Mouse (Mus musculus): ENCODE results near the gene A430078G23Rik.
A peak's percentile ranks its signal among the peaks of the same experiment; 100 is the strongest.
"Not testable (repeated sequence)": the region's sequence is repeated elsewhere in the genome, so short reads cannot be mapped to it uniquely, and the experiment has no call there.

A430078G23Rik gene

GRCm38 (mm10) chr8:3353189-3353810, at the start of gene A430078G23Rik:
TSS of gene A430078G23Rik (plus strand) at chr8:3353415.
- DNase-seq (ENCODE audit: low spot score): no peak

- DNase-seq (ENCODE audit: low spot score): not testable (repeated sequence)
Observed at GRCm38 (mm10) chr8:3308205-3308800, 44.9 kb upstream of the A430078G23Rik start.

- DNase-seq (ENCODE audit: low spot score): no peak
Observed at GRCm38 (mm10) chr8:3309636-3310035, 43.6 kb upstream of the A430078G23Rik start.

GRCm38 (mm10) chr8:3311482-3311881, 41.7 kb upstream of the A430078G23Rik start:
- no peak for DNase-seq (ENCODE audit: low spot score)

- not testable (repeated sequence) for DNase-seq (ENCODE audit: low spot score)
Observed at GRCm38 (mm10) chr8:3313417-3313816, 39.8 kb upstream of the A430078G23Rik start.

- peak; percentile 29 for DNase-seq (ENCODE audit: low spot score)
Observed at GRCm38 (mm10) chr8:3313843-3314242, 39.4 kb upstream of the A430078G23Rik start.

GRCm38 (mm10) chr8:3314345-3314744, 38.9 kb upstream of the A430078G23Rik start:
- DNase-seq (ENCODE audit: low spot score): no peak

- peak; percentile 53 for DNase-seq (ENCODE audit: low spot score)
Observed at GRCm38 (mm10) chr8:3316585-3316984, 36.6 kb upstream of the A430078G23Rik start.

GRCm38 (mm10) chr8:3319267-3319666, 33.9 kb upstream of the A430078G23Rik start:
- DNase-seq (ENCODE audit: low spot score): not testable (repeated sequence)

- DNase-seq (ENCODE audit: low spot score): peak; percentile 17
Observed at GRCm38 (mm10) chr8:3324253-3324652, 29.0 kb upstream of the A430078G23Rik start.

GRCm38 (mm10) chr8:3327056-3327455, 26.2 kb upstream of the A430078G23Rik start:
- no peak for DNase-seq (ENCODE audit: low spot score)

- no peak for DNase-seq (ENCODE audit: low spot score)
Observed at GRCm38 (mm10) chr8:3327538-3328245, 25.5 kb upstream of the A430078G23Rik start.

GRCm38 (mm10) chr8:3330662-3331061, 22.6 kb upstream of the A430078G23Rik start:
- no peak for DNase-seq (ENCODE audit: low spot score)

GRCm38 (mm10) chr8:3331692-3332091, 21.5 kb upstream of the A430078G23Rik start:
- DNase-seq (ENCODE audit: low spot score): no peak

- DNase-seq (ENCODE audit: low spot score): no peak
Observed at GRCm38 (mm10) chr8:3335881-3336280, 17.3 kb upstream of the A430078G23Rik start.

GRCm38 (mm10) chr8:3336658-3337524, 16.3 kb upstream of the A430078G23Rik start:
- peak; percentile 55 for DNase-seq (ENCODE audit: low spot score)

GRCm38 (mm10) chr8:3337525-3337824, 15.7 kb upstream of the A430078G23Rik start:
- not testable (repeated sequence) for DNase-seq (ENCODE audit: low spot score)

- DNase-seq (ENCODE audit: low spot score): no peak
Observed at GRCm38 (mm10) chr8:3337971-3338370, 15.2 kb upstream of the A430078G23Rik start.

- DNase-seq (ENCODE audit: low spot score): not testable (repeated sequence)
Observed at GRCm38 (mm10) chr8:3340711-3341110, 12.5 kb upstream of the A430078G23Rik start.

GRCm38 (mm10) chr8:3345337-3345736, 7.9 kb upstream of the A430078G23Rik start:
- DNase-seq (ENCODE audit: low spot score): no peak

- no peak for DNase-seq (ENCODE audit: low spot score)
Observed at GRCm38 (mm10) chr8:3346691-3347413, 6.4 kb upstream of the A430078G23Rik start.
